Mouse (Mus musculus) bone marrow, adult 2 months (tissue): ENCODE results near the gene Gas7.

Experiments used
- CTCF ChIP-seq: fragments of 200-500 bp; IDR thresholded peaks from 2 replicates; pipeline ENCODE4 v1.5.1; 2011; ENCODE audit warnings: low read length, control low read depth; ENCODE audit not compliant: control insufficient read depth, insufficient read depth
- POLR2A ChIP-seq: fragments of 200-500 bp; IDR thresholded peaks from 2 replicates; pipeline ENCODE4 v1.6.1; 2011; ENCODE audit warnings: low read depth, mild to moderate bottlenecking, control low read depth, low read length, borderline replicate concordance; ENCODE audit not compliant: control insufficient read depth

GRCm38 (mm10) chr11:67600710-67601430 lies 145.6 kb downstream of the Gas7 start:
- TF ChIP-seq CTCF (no peak), POLR2A (no peak)
